Mouse (Mus musculus): ENCODE measurements around the gene Ttc30b.
"Not testable (repeated sequence)": the region's sequence is repeated elsewhere in the genome, so short reads cannot be mapped to it uniquely, and the experiment has no call there.

Ttc30b gene

GRCm38 (mm10) chr2:75938117-75939063, at the start of gene Ttc30b:
Gene Ttc30b (minus strand): TSS chr2:75938585.
- DNase-seq (ENCODE audit: low spot score in 2 of 2): peak; percentile 82 to 88

DNA sequence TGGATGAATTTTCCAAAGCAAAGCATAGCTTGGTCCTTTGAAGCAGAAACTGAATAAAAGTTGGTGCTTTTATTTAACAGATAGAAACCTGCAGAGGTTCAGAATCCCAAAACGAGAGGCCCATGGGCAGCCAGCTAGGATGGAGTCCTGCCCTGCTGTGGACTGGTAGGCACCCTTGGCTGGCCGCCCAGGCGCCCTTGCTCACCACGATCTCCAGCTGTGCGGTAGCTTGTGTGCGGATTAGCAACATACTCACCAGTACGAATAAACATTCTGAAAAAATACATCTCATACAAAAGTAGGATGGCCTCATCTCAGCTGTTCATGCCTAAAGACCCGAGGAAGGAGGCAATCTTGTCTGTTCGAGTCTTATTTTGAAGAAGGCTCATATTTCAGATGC, 49.4 kb upstream of the Ttc30b start:
- no peak for DNase-seq (ENCODE audit: low spot score in 2 of 2)

GRCm38 (mm10) chr2:75985124-75985523, 46.7 kb upstream of the Ttc30b start:
- DNase-seq (ENCODE audit: low spot score in 2 of 2): peak; percentile 83 to 86

- DNase-seq (ENCODE audit: low spot score in 2 of 2): no peak
Observed at GRCm38 (mm10) chr2:75983847-75984246, 45.5 kb upstream of the Ttc30b start.

GRCm38 (mm10) chr2:75983091-75983490, 44.7 kb upstream of the Ttc30b start:
- no peak for DNase-seq (ENCODE audit: low spot score in 2 of 2)

DNA sequence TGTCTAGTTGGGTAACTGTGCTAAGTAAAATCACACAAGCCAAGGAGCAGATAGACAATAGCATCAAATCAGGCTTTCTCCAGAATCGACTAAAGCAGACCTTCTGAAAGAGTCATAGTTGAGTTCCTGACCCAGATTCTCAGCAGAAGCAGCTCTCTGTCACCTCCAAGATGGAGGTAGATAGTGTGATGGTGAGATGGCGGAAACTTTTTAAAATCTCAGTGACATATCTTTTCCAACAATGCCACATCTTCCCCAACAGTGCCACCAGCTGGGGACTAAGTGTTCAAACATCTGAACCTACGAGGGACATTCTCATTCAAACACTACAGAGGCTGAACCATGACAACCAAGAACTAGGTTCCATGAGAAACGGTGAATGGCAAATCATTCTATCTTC, 44.2 kb upstream of the Ttc30b start:
- DNase-seq (ENCODE audit: low spot score in 2 of 2): no peak

DNA sequence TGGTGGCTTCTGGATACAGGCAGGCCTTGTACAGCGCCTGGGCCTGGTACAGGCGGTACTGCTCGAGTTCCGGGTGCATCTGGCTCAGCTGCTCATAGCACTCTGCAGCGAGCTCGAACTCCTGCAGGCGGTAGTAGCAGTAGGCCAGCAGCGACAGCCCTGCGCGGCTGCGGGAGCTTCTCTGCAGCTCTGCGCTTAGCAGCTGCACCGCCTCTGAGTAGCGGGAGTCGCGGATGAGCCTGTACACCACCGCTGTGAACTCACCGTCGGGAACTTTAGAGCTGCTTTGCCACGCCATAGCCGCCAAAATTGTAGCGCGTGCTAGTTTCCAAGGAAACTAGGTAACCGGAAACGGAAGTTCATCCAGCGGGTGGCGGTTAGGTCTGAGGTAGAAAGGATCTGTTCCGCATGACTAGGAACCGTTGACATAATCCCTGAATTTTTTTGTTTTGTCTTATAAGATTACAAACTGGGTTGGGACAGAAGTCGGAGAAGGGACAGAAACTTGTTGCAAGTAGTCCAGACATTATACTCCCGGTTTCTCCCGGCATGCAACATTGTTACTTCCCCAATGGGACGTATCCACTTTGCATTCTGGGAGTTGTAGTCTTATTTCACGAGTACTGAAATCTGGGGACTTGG, 43.2 kb upstream of the Ttc30b start, which contains the start of gene Ttc30a1:
Ttc30a1 (minus strand) TSS at position 528 of the 642 bp plus-strand sequence.
- DNase-seq (ENCODE audit: low spot score in 2 of 2): peak; percentile 83 to 88

GRCm38 (mm10) chr2:75980933-75981439, 42.6 kb upstream of the Ttc30b start:
- DNase-seq (ENCODE audit: low spot score in 2 of 2): not testable (repeated sequence)

- peak; percentile 45 to 55 for DNase-seq (ENCODE audit: low spot score in 2 of 2)
Observed at GRCm38 (mm10) chr2:75977752-75978368, 39.5 kb upstream of the Ttc30b start, which contains the start of gene Ttc30a2. Gene Ttc30a2 (minus strand): TSS chr2:75978170.

- not testable (repeated sequence) for DNase-seq (ENCODE audit: low spot score in 2 of 2)
Observed at GRCm38 (mm10) chr2:75976070-75976469, 37.7 kb upstream of the Ttc30b start.

GRCm38 (mm10) chr2:75974131-75974530, 35.7 kb upstream of the Ttc30b start:
- no peak for DNase-seq (ENCODE audit: low spot score in 2 of 2)

DNA sequence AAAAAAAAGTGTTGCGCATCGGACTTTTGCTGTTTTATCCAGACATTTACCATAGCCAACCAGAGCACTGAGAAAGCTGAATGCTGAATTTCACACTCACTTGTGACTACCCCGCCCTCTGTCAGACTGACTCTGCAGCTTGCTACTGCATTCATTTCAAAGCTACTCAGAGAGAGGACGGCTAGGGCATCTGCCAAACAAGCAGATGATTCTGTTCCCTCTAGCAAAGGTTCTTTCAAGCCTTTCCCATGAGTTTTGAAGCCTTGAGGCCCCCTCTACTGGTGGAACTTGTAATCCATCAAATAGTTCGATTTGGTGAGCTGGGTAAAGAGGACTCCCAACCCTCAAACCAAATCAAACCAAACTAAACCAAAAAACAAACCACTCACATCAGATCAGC, 26.6 kb upstream of the Ttc30b start:
- DNase-seq (ENCODE audit: low spot score in 2 of 2): peak; percentile 84 to 87

DNA sequence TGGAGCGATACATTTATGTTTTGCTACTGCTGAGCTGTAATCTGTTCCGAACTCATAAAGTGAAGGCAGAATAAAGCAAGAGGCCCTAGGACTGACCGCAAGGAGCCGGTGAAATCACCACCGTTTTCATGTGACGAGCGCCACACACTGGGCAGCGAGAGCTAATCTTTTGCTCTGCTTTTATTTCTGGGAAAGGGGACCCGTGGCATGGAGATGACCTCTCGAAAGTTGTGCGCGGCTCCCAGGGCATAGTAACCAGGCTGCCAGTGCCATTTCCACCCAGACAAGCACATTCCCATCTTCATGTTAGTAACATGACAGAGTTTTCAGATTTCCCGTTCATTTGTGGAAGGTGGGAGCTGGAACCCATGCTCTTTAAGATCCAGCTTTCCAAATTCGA, 26.1 kb upstream of the Ttc30b start:
- DNase-seq (ENCODE audit: low spot score in 2 of 2): peak; percentile 55 to 67

- DNase-seq (ENCODE audit: low spot score in 2 of 2): no peak
Observed at GRCm38 (mm10) chr2:75964051-75964450, 25.7 kb upstream of the Ttc30b start.

- no peak for DNase-seq (ENCODE audit: low spot score in 2 of 2)
Observed at GRCm38 (mm10) chr2:75963211-75963840, 24.9 kb upstream of the Ttc30b start.

- DNase-seq (ENCODE audit: low spot score in 2 of 2): peak in 1 of 2 experiments; percentile 56
Observed at GRCm38 (mm10) chr2:75960366-75961330, 22.3 kb upstream of the Ttc30b start.

- peak; percentile 41 to 54 for DNase-seq (ENCODE audit: low spot score in 2 of 2)
Observed at GRCm38 (mm10) chr2:75959850-75960365, 21.5 kb upstream of the Ttc30b start.

DNA sequence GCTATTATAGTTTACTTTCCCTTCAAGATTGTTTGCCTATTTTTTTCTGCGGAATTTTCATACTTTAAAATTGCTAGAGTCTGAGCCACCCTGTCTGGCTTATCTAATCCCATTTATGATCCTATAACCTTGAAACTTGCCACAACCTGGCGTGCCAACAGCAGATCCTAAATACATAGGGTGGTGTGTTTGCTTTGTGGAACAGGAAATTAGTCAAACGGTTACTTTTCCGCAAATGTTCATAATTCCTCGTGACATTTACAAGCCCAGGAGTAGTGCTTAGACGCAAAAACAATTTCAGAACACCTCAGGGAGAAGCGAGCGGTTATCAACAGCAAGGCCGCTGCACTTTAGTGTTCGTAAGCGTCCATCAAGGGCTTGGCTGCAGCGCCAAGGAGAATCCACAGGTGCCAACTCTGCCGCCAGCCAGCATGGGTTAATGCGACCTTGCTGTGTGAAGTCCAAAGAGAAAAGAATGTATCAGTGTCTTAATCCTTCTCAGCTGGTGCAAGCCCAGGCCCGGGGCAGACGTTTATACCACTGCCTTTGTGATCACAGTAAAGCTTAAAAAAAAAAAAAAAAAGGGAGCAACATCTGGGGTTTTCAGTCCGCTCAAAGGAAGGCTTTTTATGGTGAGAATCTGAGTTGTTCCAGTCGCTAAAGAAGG, 20.9 kb upstream of the Ttc30b start:
- DNase-seq (ENCODE audit: low spot score in 2 of 2): no peak

- no peak for DNase-seq (ENCODE audit: low spot score in 2 of 2)
Observed at GRCm38 (mm10) chr2:75955709-75956108, 17.3 kb upstream of the Ttc30b start.

Measured in right cerebral cortex, postnatal 10 days (tissue).